Mouse (Mus musculus): ENCODE data around the gene Tapbp. TPM values are rescaled to one million over a fixed set of nuclear protein-coding genes. Genes with fewer than 3 reads are reported as not detected.

Tapbp gene
- polyA plus RNA-seq, 1 experiment from 2014 or later, result 33.2 TPM

- H3K36me3 ChIP-seq, result peaks cover 20% of the 10 kb centered on the region
- peak overlapping the region; percentile 86 for H3K4me2 ChIP-seq
Observed at GRCm38 (mm10) chr17:33953961-33954565, 38.4 kb downstream of the Tapbp start.

GRCm38 (mm10) chr17:33954646-33955554 is 39.2 kb downstream of the Tapbp start:
- H3K4me1 ChIP-seq (replicated peaks), result peaks cover 57% of the 10 kb centered on the region
- ATAC-seq (ENCODE audit: low FRiP score, low read depth), result peak; percentile 49; the same call in 1 of the 2 replicates
- H3K9me3 ChIP-seq, result no peaks in the 10 kb centered on the region
- under 1% methylated on average over 33 of the region's 33 CpGs for WGBS
- no peaks in the 10 kb centered on the region for H3K27me3 ChIP-seq
- peaks cover 26% of the 10 kb centered on the region for H3K36me3 ChIP-seq
- peak overlapping the region; percentile 90 for H3K9ac ChIP-seq
- peak overlapping the region; percentile 76 for H3K4me3 ChIP-seq
- peak overlapping the region; percentile 86 for H3K4me2 ChIP-seq
- peak overlapping the region; percentile 87 for H3K27ac ChIP-seq (replicated peaks)

More at GRCm38 (mm10) chr17:33953961-33954565, 38.4 kb downstream of the Tapbp start:
- no peak for ATAC-seq (ENCODE audit: low FRiP score, low read depth)
- H3K9me3 ChIP-seq, result no peaks in the 10 kb centered on the region
- peak overlapping the region; percentile 76 for H3K4me3 ChIP-seq
- WGBS, result 31% methylated on average over 5 of the region's 5 CpGs
- peak overlapping the region; percentile 90 for H3K9ac ChIP-seq
- peaks cover 65% of the 10 kb centered on the region for H3K4me1 ChIP-seq (replicated peaks)
- 0 out of 2 replicates have a peak overlapping the region, but pooled peaks have one; percentile 87 for H3K27ac ChIP-seq (replicated peaks)
- no peaks in the 10 kb centered on the region for H3K27me3 ChIP-seq

- Histone ChIP-seq H3K4me1 (replicated peaks) (peaks cover 49% of the 10 kb centered on the region), H3K9me3 (no peaks in the 10 kb centered on the region), H3K4me2 (peak within 1 kb of the TSS; percentile 86), H3K36me3 (peaks cover 28% of the 10 kb centered on the region), H3K9ac (peak within 1 kb of the TSS; percentile 90), H3K27ac (replicated peaks) (peak within 1 kb of the TSS; percentile 94), H3K27me3 (no peaks in the 10 kb centered on the region), H3K4me3 (peak within 1 kb of the TSS; percentile 76)
- WGBS, result under 1% methylated on average over 50 of the region's 50 CpGs
- ATAC-seq (ENCODE audit: low FRiP score, low read depth), result peak; percentile 89
Observed at GRCm38 (mm10) chr17:33955555-33956214, 40.0 kb downstream of the Tapbp start, which contains the start of the genes Vps52 and Rps18. Gene Vps52, plus strand, starts transcription at chr17:33955812. Gene Rps18, minus strand, starts transcription at chr17:33956001.

GRCm38 (mm10) chr17:33956336-33956735 is 40.6 kb downstream of the Tapbp start:
- peak overlapping the region; percentile 77 for H3K4me2 ChIP-seq
- H3K9ac ChIP-seq, result peak overlapping the region; percentile 79
- 9% methylated on average over 10 of the region's 10 CpGs for WGBS
- H3K27ac ChIP-seq (replicated peaks), result peak overlapping the region; percentile 94
- H3K27me3 ChIP-seq, result no peaks in the 10 kb centered on the region
- no peak for ATAC-seq (ENCODE audit: low FRiP score, low read depth)
- peaks cover 45% of the 10 kb centered on the region for H3K4me1 ChIP-seq (replicated peaks)
- H3K36me3 ChIP-seq, result peaks cover 33% of the 10 kb centered on the region
- peak overlapping the region; percentile 76 for H3K4me3 ChIP-seq
- no peaks in the 10 kb centered on the region for H3K9me3 ChIP-seq

GRCm38 (mm10) chr17:33957493-33957892 is 41.8 kb downstream of the Tapbp start:
- no peak for ATAC-seq (ENCODE audit: low FRiP score, low read depth)
- H3K9ac ChIP-seq, result no peak overlapping the region
- no peak overlapping the region for H3K4me3 ChIP-seq
- no peaks in the 10 kb centered on the region for H3K9me3 ChIP-seq
- 88% methylated on average over 6 of the region's 6 CpGs for WGBS
- no peak overlapping the region for H3K4me2 ChIP-seq
- no peak overlapping the region for H3K27ac ChIP-seq (replicated peaks)
- H3K36me3 ChIP-seq, result peaks cover 31% of the 10 kb centered on the region
- peaks cover 34% of the 10 kb centered on the region for H3K4me1 ChIP-seq (replicated peaks)
- no peaks in the 10 kb centered on the region for H3K27me3 ChIP-seq

- Histone ChIP-seq H3K4me2 (no peak overlapping the region), H3K4me1 (replicated peaks) (peaks cover 24% of the 10 kb centered on the region), H3K27me3 (no peaks in the 10 kb centered on the region), H3K9ac (no peak overlapping the region), H3K9me3 (no peaks in the 10 kb centered on the region), H3K36me3 (peaks cover 31% of the 10 kb centered on the region), H3K4me3 (no peak overlapping the region), H3K27ac (replicated peaks) (no peak overlapping the region)
- WGBS, result 94% methylated on average over 11 of the region's 11 CpGs
- no peak for ATAC-seq (ENCODE audit: low FRiP score, low read depth)
Observed at GRCm38 (mm10) chr17:33958451-33958850, 42.8 kb downstream of the Tapbp start.

GRCm38 (mm10) chr17:33959135-33959534 is 43.4 kb downstream of the Tapbp start:
- WGBS, result 98% methylated on average over 13 of the region's 13 CpGs

GRCm38 (mm10) chr17:33959948-33960347 is 44.2 kb downstream of the Tapbp start:
- Histone ChIP-seq H3K36me3 (peaks cover 33% of the 10 kb centered on the region), H3K27ac (replicated peaks) (no peak overlapping the region)
- 93% methylated on average over 15 of the region's 15 CpGs for WGBS

More at GRCm38 (mm10) chr17:33959135-33959534, 43.4 kb downstream of the Tapbp start:
- no peaks in the 10 kb centered on the region for H3K27me3 ChIP-seq
- peaks cover 31% of the 10 kb centered on the region for H3K36me3 ChIP-seq
- H3K4me2 ChIP-seq, result no peak overlapping the region
- no peak for ATAC-seq (ENCODE audit: low FRiP score, low read depth)
- no peak overlapping the region for H3K9ac ChIP-seq
- H3K9me3 ChIP-seq, result no peaks in the 10 kb centered on the region
- H3K4me3 ChIP-seq, result no peak overlapping the region
- H3K4me1 ChIP-seq (replicated peaks), result peaks cover 17% of the 10 kb centered on the region
- no peak overlapping the region for H3K27ac ChIP-seq (replicated peaks)

GRCm38 (mm10) chr17:33962876-33963275 is 47.2 kb downstream of the Tapbp start:
- no peak for ATAC-seq (ENCODE audit: low FRiP score, low read depth)
- Histone ChIP-seq H3K27ac (replicated peaks) (no peak overlapping the region), H3K4me1 (replicated peaks) (no peaks in the 10 kb centered on the region), H3K4me3 (no peak overlapping the region), H3K36me3 (peaks cover 51% of the 10 kb centered on the region), H3K27me3 (no peaks in the 10 kb centered on the region), H3K9me3 (no peaks in the 10 kb centered on the region), H3K9ac (no peak overlapping the region), H3K4me2 (no peak overlapping the region)
- 94% methylated on average over 7 of the region's 7 CpGs for WGBS

More at GRCm38 (mm10) chr17:33959948-33960347, 44.2 kb downstream of the Tapbp start:
- ATAC-seq (ENCODE audit: low FRiP score, low read depth), result no peak
- Histone ChIP-seq H3K9me3 (no peaks in the 10 kb centered on the region), H3K4me2 (no peak overlapping the region), H3K27me3 (no peaks in the 10 kb centered on the region), H3K4me3 (no peak overlapping the region), H3K4me1 (replicated peaks) (peaks cover 9% of the 10 kb centered on the region), H3K9ac (no peak overlapping the region)

- Histone ChIP-seq H3K4me2 (no peak overlapping the region), H3K4me1 (replicated peaks) (no peaks in the 10 kb centered on the region), H3K27ac (replicated peaks) (no peak overlapping the region), H3K4me3 (no peak overlapping the region), H3K9ac (no peak overlapping the region), H3K9me3 (no peaks in the 10 kb centered on the region), H3K27me3 (no peaks in the 10 kb centered on the region), H3K36me3 (peaks cover 40% of the 10 kb centered on the region)
- ATAC-seq (ENCODE audit: low FRiP score, low read depth), result no peak
- WGBS, result 89% methylated on average over 17 of the region's 17 CpGs
Observed at GRCm38 (mm10) chr17:33965082-33965845, 49.6 kb downstream of the Tapbp start.

GRCm38 (mm10) chr17:33965846-33966550 is 50.3 kb downstream of the Tapbp start:
- no peak for ATAC-seq (ENCODE audit: low FRiP score, low read depth)
- Histone ChIP-seq H3K27me3 (no peaks in the 10 kb centered on the region), H3K9ac (no peak overlapping the region), H3K36me3 (peaks cover 37% of the 10 kb centered on the region), H3K27ac (replicated peaks) (no peak overlapping the region), H3K4me1 (replicated peaks) (no peaks in the 10 kb centered on the region), H3K9me3 (no peaks in the 10 kb centered on the region), H3K4me3 (no peak overlapping the region), H3K4me2 (no peak overlapping the region)
- 91% methylated on average over 16 of the region's 16 CpGs for WGBS
